Mouse (Mus musculus) MEL (cell line): ENCODE data around the gene Slk.

Experiments
- CHD2 ChIP-seq: IDR thresholded peaks from 2 replicates; pipeline ENCODE4 v1.6.1; 2011; ENCODE audit warnings: low read length, improper control_type of control experiment
- CTCF ChIP-seq, 3 experiments: IDR thresholded peaks in 2 of 3; conservative IDR thresholded peaks in 1 of 3; 2 replicates each; pipeline ENCODE4 v1.5.1; 2011 to 2012; ENCODE audit warnings: low read length in 3 of 3, low read depth in 2 of 3, mild to moderate bottlenecking in 2 of 3, improper control_type of control experiment in 1 of 3, inconsistent platforms in 1 of 3, mixed read lengths in 1 of 3, moderate library complexity in 1 of 3; ENCODE audit not compliant: control insufficient read depth in 1 of 3, insufficient read depth in 1 of 3, poor library complexity in 1 of 3, severe bottlenecking in 1 of 3
- JUND ChIP-seq: IDR thresholded peaks from 2 replicates; pipeline ENCODE4 v1.6.1; 2011; ENCODE audit warnings: low read depth, mild to moderate bottlenecking, improper control_type of control experiment, low read length
- POLR2A ChIP-seq, 2 experiments: IDR thresholded peaks; 2 replicates each; pipeline ENCODE4 v1.6.1; 2011 to 2012; ENCODE audit warnings: low read length in 2 of 2, mild to moderate bottlenecking in 2 of 2, control low read depth in 1 of 2, improper control_type of control experiment in 1 of 2, low read depth in 1 of 2, moderate library complexity in 1 of 2; ENCODE audit not compliant: control insufficient read depth in 1 of 2, insufficient read depth in 1 of 2, poor library complexity in 1 of 2
- TAL1 ChIP-seq: IDR thresholded peaks from 2 replicates; pipeline ENCODE4 v1.6.1; 2012; ENCODE audit warnings: mild to moderate bottlenecking, inconsistent platforms, low read length, moderate library complexity, mixed read lengths
- TCF12 ChIP-seq: IDR thresholded peaks from 2 replicates; pipeline ENCODE4 v1.6.1; 2014; ENCODE audit warnings: low read depth, mild to moderate bottlenecking, inconsistent platforms, low read length, improper control_type of control experiment, moderate library complexity
- USF1 ChIP-seq: IDR thresholded peaks from 2 replicates; pipeline ENCODE4 v1.6.1; 2014; ENCODE audit warnings: low read depth, mild to moderate bottlenecking, inconsistent platforms, low read length, improper control_type of control experiment, moderate library complexity
- ZMIZ1 ChIP-seq: IDR thresholded peaks from 2 replicates; pipeline ENCODE4 v1.6.1; 2012; ENCODE audit warnings: low read depth, mild to moderate bottlenecking, inconsistent platforms, low read length, improper control_type of control experiment, moderate library complexity

- TF ChIP-seq CTCF (IDR thresholded peaks at IDR 0.05 in 2 of 3, conservative IDR thresholded peaks at IDR 0.05 in 1 of 3; ENCODE audit: control insufficient read depth in 1 of 3, insufficient read depth in 1 of 3, low read depth in 2 of 3, low read length in 3 of 3, poor library complexity in 1 of 3, severe bottlenecking in 1 of 3) (no peak), JUND (no peak), POLR2A (IDR thresholded peaks at IDR 0.05; ENCODE audit: control insufficient read depth in 1 of 2, insufficient read depth in 1 of 2, low read depth in 1 of 2, low read length in 2 of 2, poor library complexity in 1 of 2) (no peak), USF1 (no peak), TCF12 (no peak), CHD2 (no peak), ZMIZ1 (no peak), TAL1 (no peak)
Observed at GRCm38 (mm10) chr19:47631799-47632198, 52.3 kb downstream of the Slk start.
